Mouse (Mus musculus) cerebellum, adult 2 months (tissue): ENCODE measurements around the gene Cnot10. TPM values are rescaled to one million over a fixed set of nuclear protein-coding genes. Genes with fewer than 3 reads are reported as not detected.
A peak's percentile ranks its signal among the peaks of the same experiment; 100 is the strongest.

Source experiments
- DNase-seq, 2 experiments: peaks; one replicate each; pipeline ENCODE4 v3.0.0; 2021
- H3K27ac ChIP-seq: fragments of 200-500 bp; 2 replicates; pipeline ENCODE4 v1.5.1; 2012; ENCODE audit warnings: low read length, control low read depth, inconsistent platforms; ENCODE audit not compliant: insufficient read depth
- H3K27me3 ChIP-seq: fragments of 200-500 bp; 2 replicates; pipeline ENCODE4 v1.6.1; 2012; ENCODE audit warnings: inconsistent platforms, mild to moderate bottlenecking, low read length, moderate library complexity; ENCODE audit not compliant: control insufficient read depth, insufficient read depth
- H3K4me1 ChIP-seq: fragments of 200-500 bp; 2 replicates; pipeline ENCODE4 v1.6.1; 2011; ENCODE audit warnings: low read length; ENCODE audit not compliant: control insufficient read depth, insufficient read depth
- H3K4me3 ChIP-seq: fragments of 200-500 bp; replicated peaks from 2 replicates; pipeline ENCODE3; 2011; ENCODE audit warnings: mild to moderate bottlenecking, low read depth, low read length, control low read depth; ENCODE audit not compliant: insufficient read depth
- CTCF ChIP-seq: fragments of 200-500 bp; IDR thresholded peaks from 2 replicates; pipeline ENCODE4 v1.5.1; 2011; ENCODE audit warnings: low read depth, mild to moderate bottlenecking, control low read depth, low read length, moderate library complexity, borderline replicate concordance; ENCODE audit not compliant: insufficient read depth
- POLR2A ChIP-seq: fragments of 200-500 bp; IDR thresholded peaks from 2 replicates; pipeline ENCODE4 v1.6.1; 2011; ENCODE audit warnings: low read length, control low read depth, borderline replicate concordance; ENCODE audit not compliant: insufficient read depth
- WGBS: fragments of 180-500 bp; shearing (Covaris S2); methylation state at CpG from one replicate; pipeline ENCODE4 v1.1.7; 2018; 5-methylcytosine and 5-hydroxymethylcytosine counted together
- polyA plus RNA-seq: library from polyadenylated mRNA; depleted of rRNA; stranded (reverse); fragments of >200 nt; gene quantifications from 2 replicates; pipeline ENCODE4 v1.2.3, GENCODE M21; 2012; rRNA removed

The Cnot10 gene
- polyA plus RNA-seq, result 69.7 and 70.9 TPM in 2 replicates

DNA sequence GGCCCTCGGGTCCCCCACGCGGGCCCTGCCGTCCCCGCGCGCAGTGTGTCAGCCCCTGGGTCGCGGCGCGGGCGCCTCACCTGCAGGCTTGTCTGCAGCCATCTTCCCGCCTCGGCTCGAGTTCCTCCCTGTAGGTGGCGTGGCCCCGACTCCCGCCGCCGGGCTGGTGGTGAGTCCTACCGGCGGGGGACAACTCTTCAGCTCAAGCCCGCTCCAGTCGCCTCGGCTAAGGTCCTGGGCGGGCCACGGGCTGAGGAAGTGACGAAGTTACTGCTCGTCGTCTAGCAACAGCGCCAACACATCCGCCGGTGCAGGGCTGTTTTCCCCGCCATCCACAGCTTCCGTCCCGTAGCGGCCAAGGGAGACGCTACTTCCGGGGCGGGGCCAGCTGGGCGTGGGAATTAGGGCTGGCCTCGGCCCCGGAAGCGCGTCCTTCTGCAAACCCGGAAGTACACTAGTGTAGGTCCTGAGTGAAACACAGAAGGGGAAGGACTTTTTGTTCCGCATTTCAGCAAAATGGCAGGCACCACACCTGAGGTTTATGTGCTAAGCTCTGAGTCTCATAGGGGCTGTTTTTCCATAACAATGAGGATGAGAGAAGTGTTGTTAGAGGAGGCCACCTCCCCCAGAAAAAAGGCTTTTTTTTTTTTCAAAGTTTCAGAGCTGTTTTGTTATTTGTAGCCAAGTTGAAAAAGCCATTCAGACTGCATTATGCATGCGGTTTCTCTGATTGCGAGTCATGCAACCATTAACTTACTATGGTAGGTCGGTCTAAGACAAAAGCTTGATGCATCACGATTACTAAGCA lies at the start of gene Cnot10:
TSS of gene Cnot10 (minus strand) at position 346 of the 808 bp plus-strand sequence.
- TF ChIP-seq POLR2A, result peak; percentile 63; the same call in 1 of the 2 replicates
- TF ChIP-seq CTCF, result no peak
- 5% methylated on average over 51 of the region's 51 CpGs for WGBS

DNA sequence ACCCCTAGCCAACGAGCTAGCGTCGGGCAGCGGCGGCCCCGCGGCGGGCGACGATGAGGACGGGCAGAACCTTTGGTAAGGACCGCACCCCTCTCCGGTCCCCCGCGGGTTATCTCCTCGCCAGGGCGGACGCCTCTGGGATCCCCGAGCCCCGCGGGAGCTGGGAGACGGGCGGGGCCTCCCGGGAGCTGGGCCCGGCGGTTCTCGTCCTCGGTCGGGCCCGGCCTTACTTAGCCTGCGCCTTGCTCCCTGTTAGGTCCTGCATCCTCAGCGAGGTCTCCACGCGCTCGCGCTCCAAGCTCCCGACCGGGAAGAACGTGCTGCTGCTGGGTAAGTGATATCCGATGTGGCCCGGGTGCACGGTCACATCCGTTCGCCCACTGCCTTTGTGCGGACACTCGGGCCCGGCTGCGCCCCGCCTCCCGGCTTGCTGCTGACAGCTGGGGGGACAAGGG lies 49.0 kb upstream of the Cnot10 start:
- Histone ChIP-seq H3K4me3 (peak overlapping the region; percentile 90), H3K27ac (peak overlapping the region; percentile 85), H3K27me3 (no peaks in the 10 kb centered on the region), H3K4me1 (peaks cover 10% of the 10 kb centered on the region)
- TF ChIP-seq CTCF (no peak), POLR2A (no peak)
- WGBS, result 0% methylated on average over 50 of the region's 50 CpGs
- DNase-seq, result no peak

More for the DNA sequence above, at the start of gene Cnot10:
- DNase-seq, result peak; percentile 97
- Histone ChIP-seq H3K4me1 (0 out of 2 replicates have a peak, but pooled peaks cover 6% of the 10 kb centered on the region), H3K27me3 (no peaks in the 10 kb centered on the region), H3K4me3 (peak within 1 kb of the TSS; percentile 81), H3K27ac (peak within 1 kb of the TSS; percentile 51; the same call in 1 of the 2 replicates)

- Histone ChIP-seq H3K27me3 (no peaks in the 10 kb centered on the region), H3K4me3 (peak within 1 kb of the TSS; percentile 90), H3K27ac (peak within 1 kb of the TSS; percentile 87), H3K4me1 (peaks cover 10% of the 10 kb centered on the region)
- TF ChIP-seq POLR2A (peak; percentile 94; the same call in 1 of the 2 replicates), CTCF (no peak)
- peak; percentile 99 for DNase-seq
- WGBS, result under 1% methylated on average over 57 of the region's 57 CpGs
These were observed 48.4 kb upstream of the Cnot10 start, which contains the start of gene Dync1li1 for GRCm38 (mm10) chr9:114688252-114688952. Gene Dync1li1 (plus strand): TSS chr9:114688790.

- no peak overlapping the region for H3K27ac ChIP-seq
- 58% methylated on average over 13 of the region's 13 CpGs for WGBS
- H3K4me3 ChIP-seq, result peak overlapping the region; percentile 83
- peaks cover 10% of the 10 kb centered on the region for H3K4me1 ChIP-seq
- TF ChIP-seq POLR2A (no peak), CTCF (no peak)
- no peak for DNase-seq
- H3K27me3 ChIP-seq, result no peaks in the 10 kb centered on the region
These were observed 47.7 kb upstream of the Cnot10 start for GRCm38 (mm10) chr9:114687639-114688038.

DNA sequence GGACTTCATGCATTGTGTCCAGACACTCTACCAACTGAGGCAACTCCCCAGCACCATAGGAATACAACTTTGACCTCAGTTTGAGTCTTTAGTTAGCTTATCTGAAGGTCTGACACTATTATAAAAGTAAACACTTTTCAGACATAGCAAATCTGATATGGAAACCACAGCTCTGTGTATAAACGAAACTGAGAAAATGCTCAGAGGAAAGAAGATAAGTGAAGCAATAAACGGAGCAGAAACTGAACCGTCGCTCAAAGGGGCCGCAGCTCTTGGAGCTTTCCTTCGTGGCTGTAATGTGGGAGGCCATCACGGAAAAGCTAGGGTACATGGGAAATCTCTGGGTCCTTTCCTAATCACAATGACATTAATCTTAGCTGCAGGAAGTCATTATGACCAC lies 46.3 kb upstream of the Cnot10 start:
- DNase-seq, result no peak
- WGBS, result 94% methylated on average over 7 of the region's 7 CpGs
- Histone ChIP-seq H3K27ac (no peak overlapping the region), H3K4me1 (peaks cover 5% of the 10 kb centered on the region; the same call in 1 of the 2 replicates), H3K27me3 (no peaks in the 10 kb centered on the region), H3K4me3 (no peak overlapping the region)
- TF ChIP-seq POLR2A (no peak), CTCF (no peak)

GRCm38 (mm10) chr9:114682193-114682592 lies 42.2 kb upstream of the Cnot10 start:
- no peak for DNase-seq
- peaks cover 13% of the 10 kb centered on the region for H3K4me1 ChIP-seq
- WGBS, result 87% methylated on average over 4 of the region's 4 CpGs
- H3K27ac ChIP-seq, result no peak overlapping the region
- H3K27me3 ChIP-seq, result no peaks in the 10 kb centered on the region
- TF ChIP-seq CTCF (no peak), POLR2A (no peak)
- H3K4me3 ChIP-seq, result no peak overlapping the region

- 19% methylated on average over 6 of the region's 6 CpGs for WGBS
- H3K27me3 ChIP-seq, result no peaks in the 10 kb centered on the region
These were observed 40.5 kb upstream of the Cnot10 start for GRCm38 (mm10) chr9:114680531-114680930.

DNA sequence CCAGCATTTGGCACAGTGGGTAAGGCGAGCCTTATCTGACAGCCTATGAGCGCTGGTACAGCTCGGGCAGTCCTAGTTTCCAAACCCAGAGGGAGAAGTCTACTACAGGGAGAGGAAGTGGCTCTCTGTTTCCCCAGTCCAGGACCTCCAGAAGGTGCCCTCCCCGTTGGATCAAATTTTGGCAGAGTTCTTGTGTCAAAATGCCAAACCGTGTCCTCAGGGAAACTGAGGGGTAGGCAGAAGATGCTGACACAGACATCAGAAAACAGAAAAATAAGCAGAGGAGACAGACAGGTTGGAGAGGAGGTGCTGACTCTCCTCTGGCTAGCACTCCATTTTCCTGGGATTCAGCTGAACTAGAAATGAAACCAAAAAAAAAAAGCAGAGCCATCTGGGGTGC lies 40.0 kb upstream of the Cnot10 start:
- Histone ChIP-seq H3K4me1 (peaks cover 13% of the 10 kb centered on the region), H3K27me3 (no peaks in the 10 kb centered on the region), H3K4me3 (no peak overlapping the region), H3K27ac (peak overlapping the region; percentile 91)
- DNase-seq, result peak; percentile 78 to 88
- 3% methylated on average over 5 of the region's 5 CpGs for WGBS
- peak; percentile 42; the same call in 1 of the 2 replicates for TF ChIP-seq POLR2A
- no peak for TF ChIP-seq CTCF

More at GRCm38 (mm10) chr9:114680531-114680930, 40.5 kb upstream of the Cnot10 start:
- peaks cover 13% of the 10 kb centered on the region for H3K4me1 ChIP-seq
- peak; percentile 55 to 62 for DNase-seq
- no peak for TF ChIP-seq POLR2A
- no peak for TF ChIP-seq CTCF
- no peak overlapping the region for H3K4me3 ChIP-seq
- H3K27ac ChIP-seq, result peak overlapping the region; percentile 91
